Mouse (Mus musculus) CH12.LX (cell line): ENCODE data around the gene Otogl. TPM values are rescaled to one million over a fixed set of nuclear protein-coding genes. Genes with fewer than 3 reads are reported as not detected.

Experiments
- DNase-seq: peaks from one replicate; pipeline ENCODE4 v3.0.0-alpha.2; 2013; ENCODE audit errors: extremely low read depth
- H3K27ac ChIP-seq: 2 replicates; pipeline ENCODE4 v1.5.1; 2012; ENCODE audit warnings: low read depth, mild to moderate bottlenecking, control low read depth, moderate library complexity; ENCODE audit not compliant: insufficient read depth
- H3K27me3 ChIP-seq: replicated peaks from 2 replicates; pipeline ENCODE3; 2012; ENCODE audit warnings: inconsistent platforms
- H3K36me3 ChIP-seq, 2 experiments: replicated peaks in 1 of 2; 2 replicates each; pipeline versions ENCODE3 to v1.6.1; 2012; ENCODE audit warnings: inconsistent platforms in 1 of 2, low read length in 1 of 2, mild to moderate bottlenecking in 1 of 2, mixed read lengths in 1 of 2, moderate library complexity in 1 of 2; ENCODE audit not compliant: control insufficient read depth in 1 of 2, insufficient read depth in 1 of 2
- H3K4me1 ChIP-seq, 2 experiments: 2 replicates each; pipeline ENCODE4 v1.6.1; 2012; ENCODE audit warnings: inconsistent platforms in 1 of 2, moderate library complexity in 1 of 2; ENCODE audit not compliant: insufficient read depth in 2 of 2, control insufficient read depth in 1 of 2
- H3K4me2 ChIP-seq: 2 replicates; pipeline ENCODE4 v1.6.1; 2012; ENCODE audit warnings: low read depth, mild to moderate bottlenecking, control low read depth; ENCODE audit not compliant: poor library complexity, insufficient read depth, severe bottlenecking
- H3K4me3 ChIP-seq, 3 experiments: fragments of 150-350 bp in 1 of 3; sonication (generic) in 1 of 3; replicated peaks in 1 of 3; 2 replicates each; pipeline versions ENCODE3 to v1.5.1; 2011 to 2012; ENCODE audit warnings: low read depth in 2 of 3, low read length in 2 of 3, mild to moderate bottlenecking in 2 of 3, moderate library complexity in 2 of 3, control low read depth in 1 of 3, improper control_type of control experiment in 1 of 3, inconsistent platforms in 1 of 3, mixed read lengths in 1 of 3; ENCODE audit not compliant: poor library complexity in 1 of 3
- H3K79me2 ChIP-seq: replicated peaks from 2 replicates; pipeline ENCODE4 v1.6.1; 2012; ENCODE audit warnings: mild to moderate bottlenecking, moderate library complexity; ENCODE audit not compliant: control insufficient read depth, poor library complexity, insufficient read depth, severe bottlenecking; ENCODE audit errors: extremely low read depth
- H3K9ac ChIP-seq: 2 replicates; pipeline ENCODE4 v1.6.1; 2012; ENCODE audit warnings: low read depth, mild to moderate bottlenecking, control low read depth, moderate library complexity; ENCODE audit not compliant: insufficient read depth
- H3K9me3 ChIP-seq: replicated peaks from 2 replicates; pipeline ENCODE3; 2012; ENCODE audit warnings: low read length, inconsistent platforms, mixed read lengths
- CHD1 ChIP-seq: IDR thresholded peaks from 2 replicates; pipeline ENCODE4 v1.6.1; 2012; ENCODE audit warnings: low read depth, low read length, improper control_type of control experiment, inconsistent platforms
- CHD2 ChIP-seq: IDR thresholded peaks from 2 replicates; pipeline ENCODE4 v1.6.1; 2011; ENCODE audit warnings: low read length, improper control_type of control experiment
- ETS1 ChIP-seq: conservative IDR thresholded peaks from 2 replicates; pipeline ENCODE4 v1.6.1; 2012; ENCODE audit warnings: low read depth, mild to moderate bottlenecking, inconsistent platforms, low read length, improper control_type of control experiment, moderate library complexity
- IRF4 ChIP-seq: IDR thresholded peaks from 2 replicates; pipeline ENCODE4 v1.6.1; 2014; ENCODE audit warnings: low read depth, mild to moderate bottlenecking, inconsistent platforms, low read length, improper control_type of control experiment
- JUND ChIP-seq: conservative IDR thresholded peaks from 2 replicates; pipeline ENCODE4 v1.6.1; 2011; ENCODE audit warnings: low read depth, low read length, improper control_type of control experiment
- KAT2A ChIP-seq: IDR thresholded peaks from 2 replicates; pipeline ENCODE4 v1.6.1; 2012; ENCODE audit warnings: low read length, improper control_type of control experiment, inconsistent platforms; ENCODE audit not compliant: insufficient replicate concordance
- MAX ChIP-seq: IDR thresholded peaks from 2 replicates; pipeline ENCODE4 v1.6.1; 2011; ENCODE audit warnings: low read length, improper control_type of control experiment
- MAZ ChIP-seq: IDR thresholded peaks from 2 replicates; pipeline ENCODE4 v1.6.1; 2012; ENCODE audit warnings: low read depth, mild to moderate bottlenecking, inconsistent platforms, low read length, improper control_type of control experiment, moderate library complexity
- MXI1 ChIP-seq: IDR thresholded peaks from 2 replicates; pipeline ENCODE4 v1.6.1; 2011; ENCODE audit warnings: mild to moderate bottlenecking, low read depth, low read length, improper control_type of control experiment
- MYC ChIP-seq: IDR thresholded peaks from 2 replicates; pipeline ENCODE4 v1.6.1; 2011; ENCODE audit warnings: low read depth, mild to moderate bottlenecking, improper control_type of control experiment, low read length
- NELFE ChIP-seq: IDR thresholded peaks from 2 replicates; pipeline ENCODE4 v1.6.1; 2011; ENCODE audit warnings: low read depth, low read length, improper control_type of control experiment
- POLR2A ChIP-seq: IDR thresholded peaks from 2 replicates; pipeline ENCODE4 v1.6.1; 2011; ENCODE audit warnings: low read depth, mild to moderate bottlenecking, improper control_type of control experiment, low read length
- POLR2AphosphoS2 ChIP-seq: IDR thresholded peaks from 2 replicates; pipeline ENCODE4 v1.6.1; 2011; ENCODE audit warnings: low read depth, low read length, improper control_type of control experiment
- RAD21 ChIP-seq: IDR thresholded peaks from 2 replicates; pipeline ENCODE4 v1.6.1; 2011; ENCODE audit warnings: low read depth, mild to moderate bottlenecking, low read length, improper control_type of control experiment, moderate library complexity
- TCF12 ChIP-seq: IDR thresholded peaks from 2 replicates; pipeline ENCODE4 v1.6.1; 2014; ENCODE audit warnings: low read depth, mild to moderate bottlenecking, inconsistent platforms, low read length, improper control_type of control experiment
- UBTF ChIP-seq: IDR thresholded peaks from 2 replicates; pipeline ENCODE4 v1.6.1; 2012; ENCODE audit warnings: low read depth, mild to moderate bottlenecking, inconsistent platforms, low read length, improper control_type of control experiment, moderate library complexity
- USF1 ChIP-seq: IDR thresholded peaks from 2 replicates; pipeline ENCODE4 v1.6.1; 2014; ENCODE audit warnings: low read depth, mild to moderate bottlenecking, inconsistent platforms, low read length, improper control_type of control experiment
- USF2 ChIP-seq: conservative IDR thresholded peaks from 2 replicates; pipeline ENCODE4 v1.6.1; 2011; ENCODE audit warnings: low read depth, low read length, improper control_type of control experiment
- ZMIZ1 ChIP-seq: IDR thresholded peaks from 2 replicates; pipeline ENCODE4 v1.6.1; 2012; ENCODE audit warnings: low read depth, mild to moderate bottlenecking, inconsistent platforms, low read length, improper control_type of control experiment
- dilution Hi-C: fragments of 300-500 bp; cut with MboI; formaldehyde crosslinking; loops from 2 replicates; pipeline ENCODE4 v1.14.3; 2020; ENCODE audit warnings: low sequenced_read_pairs; ENCODE audit not compliant: extremely low pct_unique_long_range_greater_than_20kb, extremely low pct_ligation_motif_present
- in situ Hi-C: fragments of 300-500 bp; cut with MboI; formaldehyde crosslinking; loops from 3 replicates; pipeline ENCODE4 v1.14.3; 2019; ENCODE audit warnings: low sequenced_read_pairs, low pct_ligation_motif_present, low pct_unique_long_range_greater_than_20kb, mixed read lengths
- polyA plus RNA-seq: library from polyadenylated mRNA; unstranded; fragments of >175 nt; gene quantifications from 2 replicates; pipeline ENCODE4 v1.2.1, GENCODE M21; 2012; ENCODE audit warnings: low read depth; ENCODE audit not compliant: insufficient read length
- total RNA-seq, 2 experiments: library from RNA; depleted of rRNA; stranded (reverse); fragments of 300-350 nt in 1 of 2; fragments of >200 nt in 1 of 2; gene quantifications; 2 replicates each; pipeline ENCODE4 v1.2.3; 2012 to 2014

Gene Otogl
- total and polyA plus RNA-seq, 3 experiments: 1.1 to 3.2 (median 2.1) TPM

GRCm38 (mm10) chr10:107794812-107795756 is 116.8 kb downstream of the Otogl start:
- no peaks in the 10 kb centered on the region for H3K9me3 ChIP-seq
- DNase-seq: no peak
- H3K4me2 ChIP-seq: no peak overlapping the region
- in situ Hi-C loops (loop anchor here (5.0 kb wide), 1 partner anchor 132 kb away; no protein-coding TSS in a partner anchor), dilution Hi-C loops (no loop called here)
- no peak overlapping the region for H3K27ac ChIP-seq
- peaks cover 0 to 7% of the 10 kb centered on the region in 2 experiments; a peak in 2 of 4 replicates for H3K4me1 ChIP-seq
- TF ChIP-seq TCF12: no peak
- no peak for TF ChIP-seq POLR2AphosphoS2
- TF ChIP-seq MYC: no peak
- TF ChIP-seq ZMIZ1: no peak
- TF ChIP-seq, all 38 proteins: peak for 0
- H3K79me2 ChIP-seq: no peaks in the 10 kb centered on the region
- H3K27me3 ChIP-seq: no peaks in the 10 kb centered on the region
- H3K9ac ChIP-seq: no peak overlapping the region
- H3K4me3 ChIP-seq: no peak overlapping the region
- no peaks in the 10 kb centered on the region for H3K36me3 ChIP-seq

- H3K79me2 ChIP-seq: no peaks in the 10 kb centered on the region
- H3K4me3 ChIP-seq: no peak overlapping the region
- H3K27me3 ChIP-seq: no peaks in the 10 kb centered on the region
- dilution Hi-C loops (no loop called here), in situ Hi-C loops (no loop called here)
- no peaks in the 10 kb centered on the region for H3K36me3 ChIP-seq
- H3K9me3 ChIP-seq: no peaks in the 10 kb centered on the region
- DNase-seq: peak; percentile 8
- TF ChIP-seq MXI1 (no peak), NELFE (no peak), MAX (no peak), MYC (no peak), ETS1 (no peak), MAZ (no peak), KAT2A (no peak), JUND (no peak), RAD21 (no peak), USF1 (no peak), UBTF (no peak), ZMIZ1 (no peak), IRF4 (no peak), CHD2 (no peak), TCF12 (no peak), POLR2AphosphoS2 (no peak), POLR2A (no peak), USF2 (no peak), CHD1 (no peak)
- H3K4me1 ChIP-seq: peaks cover 0 to 7% of the 10 kb centered on the region in 2 experiments; a peak in 2 of 4 replicates
- no peak overlapping the region for H3K27ac ChIP-seq
- no peak overlapping the region for H3K9ac ChIP-seq
- no peak overlapping the region for H3K4me2 ChIP-seq
Observed at GRCm38 (mm10) chr10:107792491-107792890, 119.4 kb downstream of the Otogl start.
